Comparison of ENCODE assay signal across 7 mouse cellular contexts in genomic region chr1:93114713-93115463, GRCm38 (mm10). TPM values are rescaled to one million over a fixed set of nuclear protein-coding genes. Genes with fewer than 3 reads are reported as not detected.
DNase-seq lines count a peak whose midpoint lies in the region; ATAC-seq lines count a peak whose summit lies in the region.

No protein-coding gene starts in this region.

- peak overlapping the region; percentile 55; the same call in 1 of the 2 replicates for H3K27ac ChIP-seq in forebrain, embryonic 14.5 days (ENCODE audit: low read depth, low read length)
- H3K27ac ChIP-seq in hindbrain, embryonic 12.5 days = peak overlapping the region; percentile 55; the same call in 1 of the 2 replicates

- peaks cover 7% of the 10 kb centered on the region; the same call in 1 of the 2 replicates for H3K4me1 ChIP-seq in forebrain, embryonic 14.5 days (ENCODE audit: control insufficient read depth, insufficient read depth, low read length)
- peaks cover 11% of the 10 kb centered on the region; the same call in 1 of the 2 replicates for H3K4me1 ChIP-seq in hindbrain, embryonic 12.5 days

- WGBS in forebrain, embryonic 14.5 days = 21% methylated on average over 21 of the region's 21 CpGs
- 24% methylated on average over 21 of the region's 21 CpGs for WGBS in hindbrain, embryonic 12.5 days

- H3K4me3 ChIP-seq in forebrain, embryonic 14.5 days (ENCODE audit: low read depth, low read length) = peak overlapping the region; percentile 33
- peak overlapping the region; percentile 38 for H3K4me3 ChIP-seq in hindbrain, embryonic 12.5 days

- H3K9me3 ChIP-seq in forebrain, embryonic 14.5 days (replicated peaks; ENCODE audit: control insufficient read depth, low read length) = no peaks in the 10 kb centered on the region
- H3K9me3 ChIP-seq in hindbrain, embryonic 12.5 days (replicated peaks) = no peaks in the 10 kb centered on the region

- H3K36me3 ChIP-seq in forebrain, embryonic 14.5 days (ENCODE audit: control insufficient read depth, insufficient read depth, low read length) = no peaks in the 10 kb centered on the region
- no peaks in the 10 kb centered on the region for H3K36me3 ChIP-seq in hindbrain, embryonic 12.5 days

- no peaks in the 10 kb centered on the region for H3K27me3 ChIP-seq in forebrain, embryonic 14.5 days (replicated peaks; ENCODE audit: control insufficient read depth, insufficient read depth, low read length)
- H3K27me3 ChIP-seq in hindbrain, embryonic 12.5 days = no peaks in the 10 kb centered on the region

- H3K9ac ChIP-seq in forebrain, embryonic 14.5 days (ENCODE audit: low read length) = peak overlapping the region; percentile 62
- H3K9ac ChIP-seq in hindbrain, embryonic 12.5 days = peak overlapping the region; percentile 59

- ATAC-seq in forebrain, embryonic 14.5 days = peak; percentile 100
- peak; percentile 100 for ATAC-seq in hindbrain, embryonic 12.5 days (ENCODE audit: low FRiP score)

- H3K4me2 ChIP-seq in forebrain, embryonic 14.5 days (ENCODE audit: low read length) = peak overlapping the region; percentile 66
- H3K4me2 ChIP-seq in hindbrain, embryonic 12.5 days (replicated peaks) = peak overlapping the region; percentile 65

- DNase-seq in NIH3T3 (ENCODE audit: low read depth) = peak; percentile 74
- peak; percentile 31 for DNase-seq in c-Kit-positive CD71-positive TER-119-positive erythroid progenitor cells, embryonic 14.5 days (ENCODE audit: low spot score)
- DNase-seq in forebrain, embryonic 14.5 days (ENCODE audit: low spot score) = peak; percentile 99
- peak; percentile 57 to 75 for DNase-seq in layer of hippocampus, postnatal 14 days (ENCODE audit: low spot score in 2 of 2)
- DNase-seq in lung, postnatal 14 days = peak; percentile 54
- peak; percentile 83 to 86 for DNase-seq in right cerebral cortex, adult 2 months (ENCODE audit: low spot score in 2 of 2)

RNA-seq across cellular contexts. Expression of gene Kif1a, which starts 13.1 kb away (rescaled TPM):
- polyA plus RNA-seq in forebrain, embryonic 14.5 days (2014; fragmentation: Nextera tagmentation; extraction: Ambion mirVana) = 182 and 247 TPM in 2 replicates
- 145 and 146 TPM in 2 replicates for polyA plus RNA-seq in hindbrain, embryonic 12.5 days (2016; fragmentation: Nextera tagmentation; extraction: Ambion mirVana)
- total RNA-seq in layer of hippocampus, postnatal 14 days (2021) = 100 to 1,000 TPM; 709 to 747 TPM

RNA-seq across cellular contexts. Expression of gene Agxt, which starts 20.2 kb away (rescaled TPM):
- polyA plus RNA-seq in forebrain, embryonic 14.5 days (2014; fragmentation: Nextera tagmentation; extraction: Ambion mirVana) = not detected in 2 replicates
- polyA plus RNA-seq in hindbrain, embryonic 12.5 days (2016; fragmentation: Nextera tagmentation; extraction: Ambion mirVana) = not detected in 2 replicates
- not detected for total RNA-seq in layer of hippocampus, postnatal 14 days (2021)

RNA-seq across cellular contexts. Expression of gene 2310007B03Rik, which starts 45.9 kb away (rescaled TPM):
- 0.10 and 0.19 TPM in 2 replicates for polyA plus RNA-seq in forebrain, embryonic 14.5 days (2014; fragmentation: Nextera tagmentation; extraction: Ambion mirVana)
- polyA plus RNA-seq in hindbrain, embryonic 12.5 days (2016; fragmentation: Nextera tagmentation; extraction: Ambion mirVana) = 0.35 and 0.41 TPM in 2 replicates
- not detected for total RNA-seq in layer of hippocampus, postnatal 14 days (2021)

RNA-seq across cellular contexts. Expression of gene Crocc2, which starts 53.6 kb away (rescaled TPM):
- 0.19 and 0.56 TPM in 2 replicates for polyA plus RNA-seq in forebrain, embryonic 14.5 days (2014; fragmentation: Nextera tagmentation; extraction: Ambion mirVana)
- polyA plus RNA-seq in hindbrain, embryonic 12.5 days (2016; fragmentation: Nextera tagmentation; extraction: Ambion mirVana) = 0.44 and 0.45 TPM in 2 replicates
- 1 to 10 TPM in 1 of 2 experiments, under 1 TPM in 1; 0.31 to 1.0 TPM for total RNA-seq in layer of hippocampus, postnatal 14 days (2021)

Comparison
In these comparisons a context has a peak if more than half of its experiments do, and no peak if none do; other contexts are left out.
1. Peak in every context shown above with its lines: DNase-seq, ATAC-seq, H3K4me3 ChIP-seq and H3K27ac ChIP-seq.
2. DNase-seq: peak in every context shown above with its lines; median percentile 99 in forebrain, embryonic 14.5 days; 84 in right cerebral cortex, adult 2 months; 74 in NIH3T3; 66 in layer of hippocampus, postnatal 14 days; 54 in lung, postnatal 14 days; 31 in c-Kit-positive CD71-positive TER-119-positive erythroid progenitor cells, embryonic 14.5 days.